Mouse (Mus musculus) duodenum, adult 2 months (tissue): ENCODE results near the gene Sec14l2. TPM values are rescaled to one million over a fixed set of nuclear protein-coding genes. Genes with fewer than 3 reads are reported as not detected.

Experiments used
- polyA plus RNA-seq: library from polyadenylated mRNA; depleted of rRNA; stranded (reverse); fragments of >200 nt; gene quantifications from 2 replicates; pipeline ENCODE4 v1.2.3, GENCODE M21; 2012; ENCODE audit warnings: low replicate concordance; rRNA removed

Sec14l2 gene
- 31.2 and 70.7 TPM in 2 replicates for polyA plus RNA-seq

GRCm38 (mm10) chr11:4122742-4123579 is at the start of gene Sec14l2:
Sec14l2 (minus strand) TSS chr11:4123415.

GRCm38 (mm10) chr11:4159808-4160708 is 36.8 kb upstream of the Sec14l2 start, which contains the start of the genes Ccdc157 and Sf3a1:
Ccdc157 (minus strand) TSS chr11:4160293.
Sf3a1 (plus strand) TSS chr11:4160350.

GRCm38 (mm10) chr11:4134986-4135935 is 12.0 kb upstream of the Sec14l2 start, which contains the start of gene Rnf215:
Rnf215 (plus strand) TSS chr11:4135202.

GRCm38 (mm10) chr11:4095171-4096053 is 27.8 kb downstream of the Sec14l2 start, which contains the start of gene Mtfp1:
Mtfp1 (minus strand) TSS chr11:4095445.

GRCm38 (mm10) chr11:4064627-4065122 is 58.5 kb downstream of the Sec14l2 start, which contains the start of gene Sec14l3:
Sec14l3 (plus strand) TSS chr11:4064841.

Other genes with a start within 250 kb of the Sec14l2 start
- 0.09 and 0.27 TPM in 2 replicates for gene 4921536K21Rik, start 228.3 kb downstream of the Sec14l2 start, polyA plus RNA-seq
- 1.5 and 2.1 TPM in 2 replicates for gene Dusp18, start 228.2 kb downstream of the Sec14l2 start, polyA plus RNA-seq
- 5.7 and 6.0 TPM in 2 replicates for gene Slc35e4, start 208.8 kb downstream of the Sec14l2 start, polyA plus RNA-seq
- 208 and 438 TPM in 2 replicates for gene Tcn2, start 191.3 kb downstream of the Sec14l2 start, polyA plus RNA-seq
- 14.9 and 22.0 TPM in 2 replicates for gene Pes1, start 159.4 kb downstream of the Sec14l2 start, polyA plus RNA-seq
- gene 4930556J24Rik, start 146.6 kb downstream of the Sec14l2 start, polyA plus RNA-seq: 0.07 and 0.14 TPM in 2 replicates
- 133 and 187 TPM in 2 replicates for gene Gal3st1, start 139.8 kb downstream of the Sec14l2 start, polyA plus RNA-seq
- 0.12 and 0.19 TPM in 2 replicates for gene Sec14l4, start 92.0 kb downstream of the Sec14l2 start, polyA plus RNA-seq
- not detected in 2 replicates for gene Sec14l3, start 58.6 kb downstream of the Sec14l2 start, polyA plus RNA-seq
- gene Mtfp1, start 28.0 kb downstream of the Sec14l2 start, polyA plus RNA-seq: 48.5 and 49.0 TPM in 2 replicates
- 12.4 and 20.5 TPM in 2 replicates for gene Rnf215, start 11.8 kb upstream of the Sec14l2 start, polyA plus RNA-seq
- gene Ccdc157, start 36.9 kb upstream of the Sec14l2 start, polyA plus RNA-seq: 1.2 and 2.2 TPM in 2 replicates
- 19.7 and 24.3 TPM in 2 replicates for gene Sf3a1, start 36.9 kb upstream of the Sec14l2 start, polyA plus RNA-seq
- gene Tbc1d10a, start 63.4 kb upstream of the Sec14l2 start, polyA plus RNA-seq: 29.9 and 52.6 TPM in 2 replicates
- gene Castor1, start 94.8 kb upstream of the Sec14l2 start, polyA plus RNA-seq: 4.0 and 5.2 TPM in 2 replicates
- gene Osm, start 113.0 kb upstream of the Sec14l2 start, polyA plus RNA-seq: 0.05 and 0.26 TPM in 2 replicates
- gene Lif, start 134.1 kb upstream of the Sec14l2 start, polyA plus RNA-seq: 2.9 and 4.1 TPM in 2 replicates